Mouse (Mus musculus) heart, embryonic 14.5 days (tissue): Measurements from ENCODE around the gene Tmem132d. TPM values are rescaled to one million over a fixed set of nuclear protein-coding genes. Genes with fewer than 3 reads are reported as not detected.

Source experiments
- ATAC-seq: fragments of 200-750 bp; cut with Nextera tagmentation; 2 replicates; pipeline ENCODE4 v1.8.0; 2017; ENCODE audit warnings: low read depth, moderate TSS enrichment; ENCODE audit not compliant: insufficient number of reproducible peaks, insufficient read depth, low FRiP score
- H3K27ac ChIP-seq, 2 experiments: fragments of 200-500 bp in 1 of 2; fragments of 300-500 bp in 1 of 2; sonication (generic) in 1 of 2; replicated peaks in 1 of 2; 2 replicates each; pipeline ENCODE4 v1.5.1; 2012 to 2014; ENCODE audit warnings: low read depth in 2 of 2, low read length in 2 of 2, control low read depth in 1 of 2, mild to moderate bottlenecking in 1 of 2, mixed read lengths in 1 of 2; ENCODE audit not compliant: control insufficient read depth in 1 of 2, insufficient read depth in 1 of 2
- H3K27me3 ChIP-seq: fragments of 300-500 bp; sonication (generic); 2 replicates; pipeline ENCODE4 v1.6.1; 2014; ENCODE audit warnings: mild to moderate bottlenecking, low read length, control low read depth; ENCODE audit not compliant: control insufficient read depth, insufficient read depth
- H3K36me3 ChIP-seq: fragments of 300-500 bp; sonication (generic); 2 replicates; pipeline ENCODE4 v1.6.1; 2014; ENCODE audit warnings: mild to moderate bottlenecking, control low read depth, low read length, mixed read lengths; ENCODE audit not compliant: control insufficient read depth, insufficient read depth
- H3K4me1 ChIP-seq, 2 experiments: fragments of 200-500 bp in 1 of 2; fragments of 300-500 bp in 1 of 2; sonication (generic) in 1 of 2; 2 replicates each; pipeline ENCODE4 v1.6.1; 2012 to 2014; ENCODE audit warnings: low read length in 2 of 2, control low read depth in 1 of 2, mixed read lengths in 1 of 2; ENCODE audit not compliant: control insufficient read depth in 2 of 2, insufficient read depth in 2 of 2
- H3K4me2 ChIP-seq: fragments of 300-500 bp; sonication (generic); 2 replicates; pipeline ENCODE4 v1.6.1; 2014; ENCODE audit warnings: mild to moderate bottlenecking, low read length
- H3K4me3 ChIP-seq, 2 experiments: fragments of 200-500 bp in 1 of 2; fragments of 300-500 bp in 1 of 2; sonication (generic) in 1 of 2; 2 replicates each; pipeline ENCODE4 v1.5.1; 2012 to 2014; ENCODE audit warnings: low read length in 2 of 2, mild to moderate bottlenecking in 2 of 2, control low read depth in 1 of 2, low read depth in 1 of 2, moderate library complexity in 1 of 2; ENCODE audit not compliant: control insufficient read depth in 1 of 2, insufficient read depth in 1 of 2
- H3K9ac ChIP-seq: fragments of 300-500 bp; sonication (generic); 2 replicates; pipeline ENCODE4 v1.6.1; 2014; ENCODE audit warnings: mild to moderate bottlenecking, low read length
- H3K9me3 ChIP-seq: fragments of 300-500 bp; sonication (generic); 2 replicates; pipeline ENCODE4 v1.6.1; 2016; ENCODE audit warnings: low read length, control low read depth; ENCODE audit not compliant: control insufficient read depth
- WGBS: fragments of 180-500 bp; shearing (Covaris S2); extraction: QIAGEN DNeasy Blood & Tissue Kit; methylation state at CpG from one replicate; pipeline ENCODE4 v1.1.7; 2014; 5-methylcytosine and 5-hydroxymethylcytosine counted together
- polyA plus RNA-seq: library from polyadenylated mRNA; unstranded; fragments of >200 nt; fragmentation: Nextera tagmentation; extraction: Ambion mirVana; gene quantifications from 2 replicates; pipeline ENCODE4 v1.2.1, GENCODE M21; 2014

The Tmem132d gene
- 0.03 TPM in 1 of 2 replicates, not detected in the other for polyA plus RNA-seq

- no peaks in the 10 kb centered on the region for H3K36me3 ChIP-seq
- H3K4me2 ChIP-seq: peak within 1 kb of the TSS; percentile 23
- H3K4me1 ChIP-seq: no peaks in the 10 kb centered on the region
- H3K27me3 ChIP-seq: peaks cover 70% of the 10 kb centered on the region
- H3K4me3 ChIP-seq: peak within 1 kb of the TSS; percentile 1 to 14; a peak in 1 of 4 replicates
- no peak within 1 kb of the TSS for H3K9ac ChIP-seq
- H3K27ac ChIP-seq: no peak within 1 kb of the TSS
- under 1% methylated on average over 33 of the region's 40 CpGs for WGBS
- H3K9me3 ChIP-seq: no peaks in the 10 kb centered on the region
- ATAC-seq: no peak
These were observed at the start of gene Tmem132d for GRCm38 (mm10) chr5:128432916-128433315. Gene Tmem132d (minus strand): TSS chr5:128433077.

DNA sequence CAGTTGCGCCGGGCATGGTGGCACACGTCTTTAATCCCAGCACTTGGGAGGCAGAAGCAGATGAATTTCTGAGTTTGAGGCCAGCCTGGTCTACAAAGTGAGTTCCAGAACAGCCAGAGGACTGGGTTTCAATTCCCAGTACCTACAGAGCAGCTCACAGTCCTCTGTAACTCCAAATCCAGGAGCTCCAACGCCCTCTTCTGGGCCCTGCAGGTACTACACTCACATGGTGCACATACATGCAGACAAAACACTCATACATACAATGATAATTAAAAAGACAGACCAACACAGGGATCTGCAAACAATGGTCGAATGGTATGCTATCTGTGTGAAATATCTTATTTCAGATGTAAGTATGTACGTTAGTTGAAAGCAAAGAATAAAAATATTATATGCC is 47.9 kb upstream of the Tmem132d start:
- no peak overlapping the region for H3K9ac ChIP-seq
- H3K4me2 ChIP-seq: no peak overlapping the region
- WGBS: 74% methylated on average over 6 of the region's 6 CpGs
- no peak for ATAC-seq
- H3K36me3 ChIP-seq: no peaks in the 10 kb centered on the region
- peaks cover 23% of the 10 kb centered on the region for H3K27me3 ChIP-seq
- H3K9me3 ChIP-seq: no peaks in the 10 kb centered on the region
- H3K27ac ChIP-seq: no peak overlapping the region
- no peaks in the 10 kb centered on the region; a peak in 1 of 4 replicates for H3K4me1 ChIP-seq
- H3K4me3 ChIP-seq: no peak overlapping the region

DNA sequence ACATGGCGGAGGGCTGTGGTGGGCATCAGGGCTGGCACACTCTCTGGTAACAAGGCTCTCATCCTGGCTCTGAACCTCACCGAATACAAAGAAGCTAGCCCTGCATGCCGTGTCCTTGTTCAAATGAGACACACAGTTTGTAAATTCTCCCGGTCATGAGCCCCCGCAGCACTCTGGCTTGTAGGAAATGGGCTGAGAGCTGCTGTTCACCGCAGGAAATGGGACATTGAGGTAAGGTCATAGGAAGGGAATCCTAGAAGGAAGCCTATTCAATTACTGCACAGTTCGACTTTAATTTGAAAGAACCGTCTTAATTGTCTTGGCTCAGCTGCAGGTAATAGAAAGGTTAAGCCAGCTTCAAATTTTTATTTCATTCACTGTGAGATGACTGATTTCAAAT is 42.5 kb upstream of the Tmem132d start:
- Histone ChIP-seq H3K36me3 (no peaks in the 10 kb centered on the region), H3K4me2 (no peak overlapping the region), H3K9me3 (no peaks in the 10 kb centered on the region), H3K4me1 (no peaks in the 10 kb centered on the region), H3K27ac (no peak overlapping the region), H3K27me3 (no peaks in the 10 kb centered on the region), H3K4me3 (no peak overlapping the region), H3K9ac (no peak overlapping the region)
- no peak for ATAC-seq
- 76% methylated on average over 8 of the region's 8 CpGs for WGBS

DNA sequence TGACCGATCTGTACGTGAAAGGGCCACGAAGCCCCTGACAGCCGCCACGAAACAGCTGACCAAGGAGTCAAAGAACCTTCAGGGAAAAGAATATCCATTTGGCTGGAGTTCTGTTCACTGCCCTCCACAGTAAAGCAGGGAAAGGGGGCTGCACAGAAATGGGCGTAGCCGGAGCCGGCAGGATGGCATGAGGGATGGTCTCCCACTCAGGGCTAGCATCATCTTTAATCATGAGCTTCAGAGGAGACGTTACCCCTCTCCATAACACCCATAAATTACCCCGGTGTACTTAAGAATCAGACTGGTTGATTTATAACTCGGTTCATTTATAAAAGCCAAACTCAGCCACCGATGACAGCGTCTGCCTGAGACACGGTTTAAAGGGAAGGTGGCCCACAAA is 36.9 kb upstream of the Tmem132d start:
- Histone ChIP-seq H3K4me1 (no peaks in the 10 kb centered on the region; a peak in 1 of 4 replicates), H3K9me3 (no peaks in the 10 kb centered on the region), H3K4me2 (no peak overlapping the region), H3K27ac (no peak overlapping the region), H3K4me3 (no peak overlapping the region), H3K27me3 (no peaks in the 10 kb centered on the region), H3K36me3 (no peaks in the 10 kb centered on the region), H3K9ac (no peak overlapping the region)
- ATAC-seq: no peak
- WGBS: 74% methylated on average over 14 of the region's 14 CpGs

GRCm38 (mm10) chr5:128464514-128464913 is 31.6 kb upstream of the Tmem132d start:
- H3K4me1 ChIP-seq: peaks cover 0 to 3% of the 10 kb centered on the region in 2 experiments; a peak in 1 of 4 replicates
- no peak overlapping the region for H3K27ac ChIP-seq
- H3K36me3 ChIP-seq: no peaks in the 10 kb centered on the region
- H3K9me3 ChIP-seq: no peaks in the 10 kb centered on the region
- no peak overlapping the region for H3K4me2 ChIP-seq
- H3K27me3 ChIP-seq: no peaks in the 10 kb centered on the region
- 6% methylated on average over 9 of the region's 9 CpGs for WGBS
- no peak overlapping the region for H3K9ac ChIP-seq
- no peak for ATAC-seq
- H3K4me3 ChIP-seq: no peak overlapping the region

DNA sequence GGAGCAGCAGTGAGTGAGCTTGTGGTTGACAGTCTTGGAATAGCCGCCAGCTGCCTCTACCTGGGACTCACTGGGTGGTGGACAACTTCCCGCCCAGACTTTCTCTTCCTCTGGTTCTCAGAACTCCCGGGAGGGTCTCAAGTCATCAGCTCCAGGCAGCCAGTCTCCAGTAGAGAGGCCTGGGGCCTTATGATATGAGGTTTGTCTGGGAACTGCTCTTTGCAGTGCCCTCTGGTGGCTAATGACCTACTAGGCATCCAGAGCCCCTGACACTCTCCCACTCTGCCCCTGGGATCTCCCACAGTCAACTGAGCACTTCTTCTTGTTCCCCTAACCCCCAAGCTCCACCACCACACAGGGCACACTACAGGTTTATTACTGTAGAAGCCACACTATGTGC is 27.7 kb upstream of the Tmem132d start:
- no peaks in the 10 kb centered on the region for H3K36me3 ChIP-seq
- H3K9ac ChIP-seq: no peak overlapping the region
- H3K4me3 ChIP-seq: no peak overlapping the region
- H3K4me2 ChIP-seq: no peak overlapping the region
- H3K27me3 ChIP-seq: no peaks in the 10 kb centered on the region
- no peaks in the 10 kb centered on the region for H3K9me3 ChIP-seq
- peaks cover 0 to 3% of the 10 kb centered on the region in 2 experiments; a peak in 1 of 4 replicates for H3K4me1 ChIP-seq
- ATAC-seq: no peak
- no peak overlapping the region for H3K27ac ChIP-seq
- WGBS: 45% methylated on average over 3 of the region's 3 CpGs

GRCm38 (mm10) chr5:128455732-128456131 is 22.9 kb upstream of the Tmem132d start:
- no peaks in the 10 kb centered on the region for H3K4me1 ChIP-seq
- no peak overlapping the region for H3K4me3 ChIP-seq
- no peaks in the 10 kb centered on the region for H3K27me3 ChIP-seq
- no peaks in the 10 kb centered on the region for H3K36me3 ChIP-seq
- WGBS: 61% methylated on average over 12 of the region's 12 CpGs
- H3K27ac ChIP-seq: no peak overlapping the region
- no peak for ATAC-seq
- no peak overlapping the region for H3K4me2 ChIP-seq
- no peak overlapping the region for H3K9ac ChIP-seq
- H3K9me3 ChIP-seq: no peaks in the 10 kb centered on the region

DNA sequence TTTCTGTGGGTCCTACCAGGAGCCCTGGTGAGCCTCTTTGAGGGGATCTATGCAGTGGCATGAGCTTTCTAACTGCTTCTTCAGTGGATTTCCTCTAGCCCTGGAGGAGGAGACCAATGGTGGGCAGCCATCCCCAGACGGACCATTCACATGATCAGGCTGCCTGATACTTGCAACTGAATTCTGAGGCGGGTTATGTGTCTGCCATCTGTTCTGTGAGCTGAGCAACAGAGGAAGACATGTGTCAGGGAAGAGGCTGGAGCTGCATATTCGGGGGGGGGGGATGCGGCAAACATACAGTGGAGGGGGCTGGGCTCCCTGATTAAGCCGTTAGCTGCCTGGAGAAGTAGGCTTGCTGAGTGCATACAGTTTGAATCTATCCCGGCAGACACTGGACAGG is 19.3 kb upstream of the Tmem132d start:
- Histone ChIP-seq H3K4me1 (no peaks in the 10 kb centered on the region), H3K9ac (no peak overlapping the region)
- 34% methylated on average over 6 of the region's 6 CpGs for WGBS

More for the DNA sequence above, 19.3 kb upstream of the Tmem132d start:
- Histone ChIP-seq H3K27ac (no peak overlapping the region), H3K4me3 (no peak overlapping the region), H3K27me3 (no peaks in the 10 kb centered on the region), H3K4me2 (no peak overlapping the region), H3K36me3 (no peaks in the 10 kb centered on the region), H3K9me3 (no peaks in the 10 kb centered on the region)
- no peak for ATAC-seq
